Mouse (Mus musculus) macrophage (primary cell): ENCODE measurements around the gene Xntrpc. TPM values are rescaled to one million over a fixed set of nuclear protein-coding genes. Genes with fewer than 3 reads are reported as not detected.

Experiments used
- H3K27ac ChIP-seq: fragments of 350-480 bp; formaldehyde crosslinking; 2 replicates; pipeline ENCODE4 v1.9.0; 2021
- H3K36me3 ChIP-seq: fragments of 350-480 bp; formaldehyde crosslinking; 2 replicates; pipeline ENCODE4 v1.9.0; 2021; ENCODE audit errors: inconsistent target
- H3K4me3 ChIP-seq: fragments of 350-480 bp; formaldehyde crosslinking; 2 replicates; pipeline ENCODE4 v1.9.0; 2021; ENCODE audit errors: inconsistent target
- H3K79me2 ChIP-seq: fragments of 350-480 bp; formaldehyde crosslinking; 2 replicates; pipeline ENCODE4 v1.9.0; 2021; ENCODE audit errors: inconsistent target
- WGBS: methylation state at CpG from one replicate; pipeline ENCODE4 v1.1.7; 2026; ENCODE audit warnings: inconsistent platforms; ENCODE audit not compliant: missing documents; 5-methylcytosine and 5-hydroxymethylcytosine counted together
- polyA plus RNA-seq: library from polyadenylated mRNA; stranded (reverse); fragments of 250-400 nt; gene quantifications from 3 replicates; pipeline ENCODE4 v1.2.4, GENCODE M21; 2018; ENCODE audit warnings: inconsistent platforms

Gene Xntrpc
- polyA plus RNA-seq, 1 experiment from 2014 or later, result not detected

DNA sequence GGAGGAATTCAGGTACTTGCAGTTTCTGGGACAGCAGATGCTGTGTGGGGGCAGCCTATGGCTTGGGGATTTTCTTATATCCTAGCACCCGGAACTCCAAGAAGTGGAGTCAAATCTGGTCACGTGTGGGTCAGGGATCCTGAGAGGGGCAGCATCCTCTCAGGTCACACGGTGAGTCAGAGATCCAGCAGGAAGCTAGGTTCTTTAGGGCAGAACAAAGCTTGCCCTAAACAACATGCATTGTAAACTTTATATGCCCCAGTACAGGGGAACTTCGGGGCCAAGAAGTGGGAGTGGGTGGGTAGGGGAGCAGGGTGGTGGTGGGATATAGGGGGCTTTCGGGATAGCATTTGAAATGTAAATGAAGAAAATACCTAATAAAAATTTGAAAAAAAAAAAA, 35.4 kb downstream of the Xntrpc start:
- Histone ChIP-seq H3K4me3 (no peak overlapping the region), H3K36me3 (no peaks in the 10 kb centered on the region), H3K79me2 (no peaks in the 10 kb centered on the region), H3K27ac (no peak overlapping the region)
- 89% methylated on average over 4 of the region's 5 CpGs for WGBS

DNA sequence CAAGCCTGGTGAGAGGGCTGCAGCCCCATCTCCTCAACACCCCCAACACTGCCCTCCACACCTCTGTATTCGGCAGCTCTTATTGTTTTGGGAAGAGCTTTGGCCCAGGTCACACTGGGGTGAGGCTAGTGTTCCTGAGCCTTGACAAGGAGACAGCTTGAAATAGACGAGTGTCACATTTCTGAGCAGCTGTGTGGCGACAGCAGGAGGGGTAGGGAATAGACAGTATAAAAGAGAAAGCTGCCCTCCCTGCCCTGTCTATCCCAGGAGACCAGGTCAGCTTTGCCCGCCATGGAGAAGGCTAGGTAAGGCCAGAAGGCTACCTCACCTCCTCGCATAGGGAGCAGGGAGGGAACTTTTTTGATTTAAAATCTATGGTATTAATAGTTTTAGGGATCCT, 36.0 kb downstream of the Xntrpc start, which contains the start of gene Art1:
TSS of gene Art1 (plus strand) at position 257 of the 400 bp plus-strand sequence.
- Histone ChIP-seq H3K79me2 (no peaks in the 10 kb centered on the region), H3K27ac (no peak within 1 kb of the TSS), H3K4me3 (no peak within 1 kb of the TSS), H3K36me3 (no peaks in the 10 kb centered on the region)
- 86% methylated on average over 5 of the region's 5 CpGs for WGBS

GRCm38 (mm10) chr7:102102241-102102640, 36.7 kb downstream of the Xntrpc start:
- no peak overlapping the region for H3K4me3 ChIP-seq
- 86% methylated on average over 8 of the region's 8 CpGs for WGBS
- no peaks in the 10 kb centered on the region for H3K36me3 ChIP-seq
- no peaks in the 10 kb centered on the region for H3K79me2 ChIP-seq
- no peak overlapping the region for H3K27ac ChIP-seq

- 80% methylated on average over 6 of the region's 6 CpGs for WGBS
- Histone ChIP-seq H3K27ac (no peak overlapping the region), H3K79me2 (no peaks in the 10 kb centered on the region), H3K36me3 (no peaks in the 10 kb centered on the region), H3K4me3 (no peak overlapping the region)
These were observed 37.2 kb downstream of the Xntrpc start for GRCm38 (mm10) chr7:102102696-102103095.

DNA sequence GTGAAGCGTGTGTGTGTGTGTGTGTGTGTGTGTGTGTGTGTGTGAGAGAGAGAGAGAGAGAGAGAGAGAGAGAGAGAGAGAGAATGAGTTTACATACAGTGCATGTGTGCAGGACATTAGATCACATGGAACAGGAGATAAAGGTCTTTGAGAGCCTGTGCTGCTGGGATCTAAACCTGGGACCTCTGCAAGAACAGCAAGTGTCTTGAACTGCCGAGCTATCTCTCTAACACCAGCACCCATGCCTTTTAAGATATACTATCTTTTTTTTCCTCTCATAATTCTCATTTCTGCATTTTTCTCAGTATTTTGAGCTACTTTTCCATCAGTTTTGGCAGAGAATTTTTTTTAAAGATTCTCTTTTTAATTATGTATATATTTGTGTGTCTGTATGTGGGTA, 38.0 kb downstream of the Xntrpc start:
- H3K4me3 ChIP-seq, result no peak overlapping the region
- no peaks in the 10 kb centered on the region for H3K79me2 ChIP-seq
- H3K27ac ChIP-seq, result no peak overlapping the region
- WGBS, result 81% methylated on average over 2 of the region's 2 CpGs
- no peaks in the 10 kb centered on the region for H3K36me3 ChIP-seq

GRCm38 (mm10) chr7:102104126-102104525, 38.6 kb downstream of the Xntrpc start:
- Histone ChIP-seq H3K79me2 (no peaks in the 10 kb centered on the region), H3K36me3 (no peaks in the 10 kb centered on the region), H3K27ac (no peak overlapping the region), H3K4me3 (no peak overlapping the region)
- 80% methylated on average over 5 of the region's 5 CpGs for WGBS

GRCm38 (mm10) chr7:102106700-102107141, 41.2 kb downstream of the Xntrpc start:
- Histone ChIP-seq H3K36me3 (no peaks in the 10 kb centered on the region), H3K27ac (no peak overlapping the region), H3K4me3 (no peak overlapping the region), H3K79me2 (no peaks in the 10 kb centered on the region)
- 43% methylated on average over 20 of the region's 23 CpGs for WGBS

DNA sequence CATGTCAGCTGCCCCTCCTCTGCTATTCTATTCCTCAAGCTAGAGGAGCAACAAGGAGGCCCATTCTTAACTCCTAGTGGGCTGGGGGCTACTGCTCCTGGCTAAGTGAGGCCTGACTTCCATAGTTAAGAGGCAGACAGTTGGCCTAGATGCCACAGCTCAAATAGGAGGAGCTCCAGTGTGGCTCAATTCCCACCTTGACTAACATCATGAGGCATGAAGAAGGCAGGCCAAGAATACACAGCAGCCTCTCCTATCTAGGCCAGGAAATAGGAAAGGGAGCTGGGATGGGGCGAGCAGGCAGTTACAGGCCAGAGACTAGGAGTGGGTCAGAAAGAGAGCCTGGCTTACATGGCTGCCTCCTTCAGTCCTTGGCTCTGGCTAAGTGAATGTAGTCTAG, 42.7 kb downstream of the Xntrpc start:
- Histone ChIP-seq H3K4me3 (no peak overlapping the region), H3K27ac (no peak overlapping the region), H3K79me2 (no peaks in the 10 kb centered on the region), H3K36me3 (no peaks in the 10 kb centered on the region)
- 100% methylated on average over 1 of the region's 1 CpGs for WGBS

- Histone ChIP-seq H3K4me3 (no peak within 1 kb of the TSS), H3K79me2 (no peaks in the 10 kb centered on the region), H3K27ac (no peak within 1 kb of the TSS), H3K36me3 (no peaks in the 10 kb centered on the region)
- WGBS, result 86% methylated on average over 7 of the region's 7 CpGs
These were observed 43.7 kb downstream of the Xntrpc start, which contains the start of gene Art5 for GRCm38 (mm10) chr7:102109171-102109570. TSS of gene Art5 (minus strand) at chr7:102109489.

- H3K4me3 ChIP-seq, result no peak overlapping the region
- H3K79me2 ChIP-seq, result no peaks in the 10 kb centered on the region
- 88% methylated on average over 4 of the region's 4 CpGs for WGBS
- H3K36me3 ChIP-seq, result no peaks in the 10 kb centered on the region
- H3K27ac ChIP-seq, result no peak overlapping the region
These were observed 44.2 kb downstream of the Xntrpc start for GRCm38 (mm10) chr7:102109746-102110145.

GRCm38 (mm10) chr7:102113151-102113729, 47.7 kb downstream of the Xntrpc start:
- no peaks in the 10 kb centered on the region for H3K36me3 ChIP-seq
- H3K4me3 ChIP-seq, result no peak overlapping the region
- H3K79me2 ChIP-seq, result no peaks in the 10 kb centered on the region
- no peak overlapping the region for H3K27ac ChIP-seq
- 93% methylated on average over 44 of the region's 45 CpGs for WGBS

DNA sequence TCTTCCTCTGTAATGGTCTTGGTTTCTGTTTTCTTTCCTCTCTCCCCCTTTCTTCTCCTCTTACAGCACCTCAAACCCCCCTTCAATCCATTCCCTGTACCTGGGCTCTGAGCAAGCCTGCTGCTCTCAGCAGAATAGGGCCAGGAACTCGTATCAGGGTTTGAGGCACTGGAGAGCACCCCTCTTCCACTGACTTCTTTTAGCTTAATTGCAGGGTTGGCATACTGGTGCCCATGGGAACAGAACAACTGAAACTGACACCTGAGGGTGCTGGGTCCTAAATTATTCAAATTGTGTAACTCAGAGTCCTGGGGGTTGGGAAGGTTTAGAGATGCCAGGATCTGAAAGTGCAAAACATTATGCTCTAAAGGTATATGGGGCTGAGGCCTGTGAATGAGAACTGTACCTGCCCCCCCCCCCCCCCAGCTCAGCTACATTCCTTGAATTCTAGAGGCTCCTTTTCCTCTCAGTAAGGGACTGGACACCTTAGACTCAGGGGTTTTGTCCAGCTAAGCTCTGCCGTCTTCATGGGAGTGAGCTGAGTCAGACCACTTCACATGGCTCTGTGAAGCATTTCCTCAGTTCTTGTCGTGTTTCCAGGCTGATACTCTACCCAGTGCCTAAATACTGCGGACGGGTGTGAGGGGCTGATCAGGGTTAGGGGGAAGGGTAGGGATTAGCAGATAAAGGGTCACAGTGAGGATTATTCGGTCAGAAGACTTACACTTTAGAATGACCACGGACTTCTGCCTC, 51.2 kb downstream of the Xntrpc start, which contains the start of gene Chrna10:
TSS of gene Chrna10 (minus strand) at position 250 of the 753 bp plus-strand sequence.
- no peak within 1 kb of the TSS for H3K4me3 ChIP-seq
- H3K36me3 ChIP-seq, result peaks cover 23% of the 10 kb centered on the region

GRCm38 (mm10) chr7:102117382-102117781, 51.9 kb downstream of the Xntrpc start:
- H3K4me3 ChIP-seq, result no peak overlapping the region
- H3K79me2 ChIP-seq, result no peaks in the 10 kb centered on the region
- H3K27ac ChIP-seq, result no peak overlapping the region
- 85% methylated on average over 6 of the region's 6 CpGs for WGBS
- H3K36me3 ChIP-seq, result peaks cover 29% of the 10 kb centered on the region

More for the DNA sequence above, 51.2 kb downstream of the Xntrpc start, which contains the start of gene Chrna10:
- Histone ChIP-seq H3K27ac (no peak within 1 kb of the TSS), H3K79me2 (no peaks in the 10 kb centered on the region)
- WGBS, result 76% methylated on average over 7 of the region's 7 CpGs

- Histone ChIP-seq H3K36me3 (peaks cover 58% of the 10 kb centered on the region), H3K27ac (no peak overlapping the region), H3K79me2 (no peaks in the 10 kb centered on the region), H3K4me3 (no peak overlapping the region)
- 97% methylated on average over 10 of the region's 10 CpGs for WGBS
These were observed 54.8 kb downstream of the Xntrpc start for GRCm38 (mm10) chr7:102120326-102120725.

GRCm38 (mm10) chr7:102132395-102132794, 66.9 kb downstream of the Xntrpc start:
- WGBS, result 75% methylated on average over 4 of the region's 4 CpGs
- no peak overlapping the region for H3K4me3 ChIP-seq
- peaks cover 79% of the 10 kb centered on the region for H3K36me3 ChIP-seq
- no peaks in the 10 kb centered on the region for H3K79me2 ChIP-seq
- no peak overlapping the region for H3K27ac ChIP-seq
